Mouse (Mus musculus): Measurements from ENCODE around the gene Tmem50a. TPM values are rescaled to one million over a fixed set of nuclear protein-coding genes. Genes with fewer than 3 reads are reported as not detected.

The Tmem50a gene
- polyA plus RNA-seq, 1 experiment, result 84.6 TPM

DNA sequence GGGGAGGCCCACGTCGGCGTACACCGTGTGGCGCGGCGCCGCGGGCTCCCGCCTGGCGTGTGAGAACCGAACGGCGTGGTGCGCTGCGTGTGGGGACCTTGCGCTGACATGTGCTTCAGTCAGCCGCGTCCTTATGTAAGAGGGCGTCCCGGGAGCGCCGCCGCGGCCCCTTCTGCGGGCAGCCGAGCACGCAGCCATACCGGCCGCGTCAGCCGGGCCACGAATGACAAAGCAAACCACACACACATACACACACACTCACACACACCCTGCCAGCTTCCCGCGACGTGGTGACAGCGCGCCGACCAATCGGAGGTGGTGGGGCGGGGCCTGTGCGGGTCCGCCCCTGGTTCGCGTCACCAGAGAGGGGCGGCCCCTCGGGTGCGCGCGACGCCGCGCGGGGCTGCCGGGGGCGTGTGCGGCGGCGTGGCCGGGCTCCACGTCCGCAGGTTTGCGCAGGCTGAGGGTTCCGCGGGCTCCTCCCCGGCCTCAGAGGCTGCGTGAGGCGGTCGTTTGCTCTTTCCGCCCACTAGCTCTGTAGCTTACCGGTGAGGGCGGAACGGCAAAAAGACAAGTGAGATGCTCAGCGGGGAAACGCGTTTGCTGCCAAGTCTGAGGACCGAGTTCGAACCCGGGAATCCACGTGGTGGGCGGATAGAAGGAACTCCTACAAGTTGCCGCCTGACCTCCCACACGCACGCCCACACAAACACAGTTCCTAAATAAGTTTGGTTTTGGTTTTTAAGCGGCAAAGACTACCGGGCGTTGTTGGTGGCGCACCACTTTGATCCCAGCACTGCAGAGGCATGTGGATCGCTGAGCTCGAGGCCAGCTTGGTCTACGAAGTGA, 61.0 kb downstream of the Tmem50a start:
- TF ChIP-seq POLR2A (IDR thresholded peaks at IDR 0.05; ENCODE audit: insufficient read depth, low read length) (peak; percentile 18), CTCF (IDR thresholded peaks at IDR 0.05; ENCODE audit: low read depth, low read length) (no peak)
- Histone ChIP-seq H3K27me3 (ENCODE audit: control insufficient read depth, insufficient read depth, low read length, poor library complexity, severe bottlenecking) (no peaks in the 10 kb centered on the region), H3K27ac (ENCODE audit: insufficient read depth, low read length) (peak overlapping the region; percentile 48), H3K4me3 (ENCODE audit: low read depth, low read length) (peak overlapping the region; percentile 97), H3K4me1 (ENCODE audit: control insufficient read depth, insufficient read depth, low read length) (peaks cover 13% of the 10 kb centered on the region), H3K9me3 (replicated peaks; ENCODE audit: control insufficient read depth, insufficient read depth, low read length, poor library complexity, severe bottlenecking) (no peaks in the 10 kb centered on the region), H3K9ac (ENCODE audit: low read depth, poor library complexity, severe bottlenecking) (peak overlapping the region; percentile 54), H3K36me3 (ENCODE audit: control insufficient read depth, insufficient read depth, low read length, poor library complexity, severe bottlenecking) (0 out of 2 replicates have a peak, but pooled peaks cover 3% of the 10 kb centered on the region)

DNA sequence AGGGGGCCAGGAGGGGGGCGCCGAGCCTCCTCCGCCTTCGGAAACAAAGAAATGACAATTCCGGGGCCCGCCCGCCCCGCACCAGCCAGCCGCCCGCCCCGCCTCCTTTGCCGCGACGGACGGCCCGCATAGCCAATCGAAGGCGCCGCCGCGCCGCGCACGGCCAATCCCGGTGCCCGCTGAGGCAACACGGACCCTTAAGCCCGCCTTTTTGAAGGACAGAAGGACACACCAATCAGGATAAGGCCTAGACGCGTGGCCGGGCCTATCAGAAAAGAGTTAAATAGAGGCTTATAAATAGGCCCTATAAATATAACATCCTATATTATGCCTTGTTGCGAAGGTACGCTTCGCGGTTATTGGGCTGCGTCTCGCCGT, 61.6 kb downstream of the Tmem50a start, which contains the start of gene Maco1:
Gene Maco1, minus strand, starts transcription at position 87 of the 378 bp plus-strand sequence.
- Histone ChIP-seq H3K9ac (ENCODE audit: low read depth, poor library complexity, severe bottlenecking) (peak within 1 kb of the TSS; percentile 98), H3K4me1 (ENCODE audit: control insufficient read depth, insufficient read depth, low read length) (peaks cover 13% of the 10 kb centered on the region), H3K9me3 (replicated peaks; ENCODE audit: control insufficient read depth, insufficient read depth, low read length, poor library complexity, severe bottlenecking) (no peaks in the 10 kb centered on the region), H3K27me3 (ENCODE audit: control insufficient read depth, insufficient read depth, low read length, poor library complexity, severe bottlenecking) (no peaks in the 10 kb centered on the region), H3K27ac (ENCODE audit: insufficient read depth, low read length) (peak within 1 kb of the TSS; percentile 48), H3K4me3 (ENCODE audit: low read depth, low read length) (peak within 1 kb of the TSS; percentile 97), H3K36me3 (ENCODE audit: control insufficient read depth, insufficient read depth, low read length, poor library complexity, severe bottlenecking) (0 out of 2 replicates have a peak, but pooled peaks cover 3% of the 10 kb centered on the region)
- TF ChIP-seq POLR2A (IDR thresholded peaks at IDR 0.05; ENCODE audit: insufficient read depth, low read length) (no peak), CTCF (IDR thresholded peaks at IDR 0.05; ENCODE audit: low read depth, low read length) (no peak), EP300 (IDR thresholded peaks at IDR 0.05; ENCODE audit: insufficient read depth, low read depth, low read length) (no peak)

DNA sequence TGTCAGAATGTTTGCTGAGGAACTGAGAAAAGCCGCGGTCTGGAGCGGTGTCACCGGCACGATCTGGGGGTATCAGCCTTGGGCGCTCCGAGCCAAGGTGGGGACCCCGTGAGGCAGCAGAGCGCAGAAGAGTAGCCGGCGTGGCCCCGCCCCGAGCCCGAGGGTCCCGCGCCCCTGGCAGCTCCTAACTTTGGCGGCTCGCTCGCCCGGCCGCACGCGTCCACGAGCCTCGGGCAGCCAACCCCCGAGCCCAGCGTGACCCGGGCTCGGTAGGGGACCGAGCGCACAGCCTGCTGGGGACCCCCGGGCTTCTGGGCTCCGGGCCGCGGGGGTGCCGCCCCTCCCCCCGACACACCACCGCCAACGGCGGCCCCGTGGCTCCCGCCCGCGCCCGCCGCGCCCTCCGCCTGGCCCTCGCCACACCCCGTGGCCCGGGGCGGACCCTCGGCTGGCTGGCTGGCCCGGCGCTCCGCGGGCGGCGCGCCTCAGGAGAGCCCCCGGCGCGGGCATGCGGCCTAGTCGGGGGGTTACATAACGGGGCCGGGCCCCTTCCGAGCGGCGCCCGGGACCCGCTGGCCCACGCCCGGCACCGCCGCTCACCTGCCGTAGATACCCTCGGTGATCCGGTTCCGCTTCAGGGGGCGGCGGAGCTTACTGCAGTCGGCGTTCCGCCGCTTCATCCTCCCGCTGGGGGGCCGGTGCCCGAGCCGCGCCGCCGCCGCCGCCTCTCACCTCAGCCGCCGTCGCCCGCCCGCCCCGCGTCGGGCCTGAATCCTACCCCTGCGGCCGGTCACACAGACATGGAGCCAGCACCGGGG, 62.2 kb downstream of the Tmem50a start:
- 0 out of 2 replicates have a peak, but pooled peaks cover 3% of the 10 kb centered on the region for H3K36me3 ChIP-seq (ENCODE audit: control insufficient read depth, insufficient read depth, low read length, poor library complexity, severe bottlenecking)
- TF ChIP-seq CTCF (IDR thresholded peaks at IDR 0.05; ENCODE audit: low read depth, low read length), result no peak
- TF ChIP-seq POLR2A (IDR thresholded peaks at IDR 0.05; ENCODE audit: insufficient read depth, low read length), result no peak

DNA sequence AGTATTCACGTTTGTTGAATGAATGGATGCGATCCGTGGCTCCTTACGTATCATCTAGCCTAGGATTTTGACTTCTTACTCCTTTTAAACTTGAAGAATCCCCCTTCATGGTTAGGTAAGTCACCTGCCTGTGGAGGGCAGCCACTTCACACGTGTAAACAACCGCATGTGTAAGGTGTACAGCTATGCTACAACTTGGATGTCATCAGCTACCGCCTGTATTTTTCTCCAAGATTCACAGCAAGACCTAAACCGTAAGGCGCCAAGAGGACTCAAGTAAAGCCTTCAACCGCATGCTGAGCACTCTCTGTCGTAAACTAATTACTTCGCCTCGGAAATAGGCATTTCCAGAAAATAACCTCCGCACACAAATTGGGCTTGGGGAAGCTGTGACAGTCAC, 62.9 kb downstream of the Tmem50a start:
- peak overlapping the region; percentile 85 for H3K4me3 ChIP-seq (ENCODE audit: low read depth, low read length)
- H3K36me3 ChIP-seq (ENCODE audit: control insufficient read depth, insufficient read depth, low read length, poor library complexity, severe bottlenecking), result 0 out of 2 replicates have a peak, but pooled peaks cover 3% of the 10 kb centered on the region
- no peak for TF ChIP-seq EP300 (IDR thresholded peaks at IDR 0.05; ENCODE audit: insufficient read depth, low read depth, low read length)
- H3K27me3 ChIP-seq (ENCODE audit: control insufficient read depth, insufficient read depth, low read length, poor library complexity, severe bottlenecking), result no peaks in the 10 kb centered on the region
- H3K9ac ChIP-seq (ENCODE audit: low read depth, poor library complexity, severe bottlenecking), result peak overlapping the region; percentile 98
- peaks cover 7% of the 10 kb centered on the region for H3K4me1 ChIP-seq (ENCODE audit: control insufficient read depth, insufficient read depth, low read length)
- no peak overlapping the region for H3K27ac ChIP-seq (ENCODE audit: insufficient read depth, low read length)
- H3K9me3 ChIP-seq (replicated peaks; ENCODE audit: control insufficient read depth, insufficient read depth, low read length, poor library complexity, severe bottlenecking), result no peaks in the 10 kb centered on the region

More for the DNA sequence above, 62.2 kb downstream of the Tmem50a start:
- H3K9me3 ChIP-seq (replicated peaks; ENCODE audit: control insufficient read depth, insufficient read depth, low read length, poor library complexity, severe bottlenecking), result no peaks in the 10 kb centered on the region
- peak overlapping the region; percentile 85 for H3K4me3 ChIP-seq (ENCODE audit: low read depth, low read length)
- no peak overlapping the region for H3K27ac ChIP-seq (ENCODE audit: insufficient read depth, low read length)
- H3K9ac ChIP-seq (ENCODE audit: low read depth, poor library complexity, severe bottlenecking), result peak overlapping the region; percentile 98
- H3K4me1 ChIP-seq (ENCODE audit: control insufficient read depth, insufficient read depth, low read length), result peaks cover 11% of the 10 kb centered on the region
- no peaks in the 10 kb centered on the region for H3K27me3 ChIP-seq (ENCODE audit: control insufficient read depth, insufficient read depth, low read length, poor library complexity, severe bottlenecking)

DNA sequence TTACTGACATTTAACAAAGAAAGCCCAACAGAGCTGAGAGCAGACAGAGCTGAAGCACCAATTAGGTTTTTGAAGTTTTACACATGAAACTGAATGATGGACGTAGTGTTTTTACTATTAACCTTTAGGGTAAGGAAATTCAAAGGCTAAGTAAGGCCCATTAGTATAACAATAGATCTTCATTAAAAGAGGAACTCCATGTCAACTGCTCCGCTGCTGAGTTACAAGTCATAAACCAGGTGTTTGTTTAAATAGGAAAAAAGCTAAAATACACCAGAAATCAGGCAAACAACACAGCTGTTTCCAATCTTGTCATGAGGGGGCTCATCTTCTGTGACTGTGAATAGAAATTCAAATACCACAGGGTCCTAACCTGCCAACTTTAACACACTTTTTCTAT, 63.6 kb downstream of the Tmem50a start:
- 0 out of 2 replicates have a peak, but pooled peaks cover 3% of the 10 kb centered on the region for H3K36me3 ChIP-seq (ENCODE audit: control insufficient read depth, insufficient read depth, low read length, poor library complexity, severe bottlenecking)
- H3K27me3 ChIP-seq (ENCODE audit: control insufficient read depth, insufficient read depth, low read length, poor library complexity, severe bottlenecking), result no peaks in the 10 kb centered on the region
- H3K27ac ChIP-seq (ENCODE audit: insufficient read depth, low read length), result no peak overlapping the region
- no peak overlapping the region for H3K4me3 ChIP-seq (ENCODE audit: low read depth, low read length)
- H3K4me1 ChIP-seq (ENCODE audit: control insufficient read depth, insufficient read depth, low read length), result peaks cover 7% of the 10 kb centered on the region
- no peak for TF ChIP-seq CTCF (IDR thresholded peaks at IDR 0.05; ENCODE audit: low read depth, low read length)
- no peak for TF ChIP-seq POLR2A (IDR thresholded peaks at IDR 0.05; ENCODE audit: insufficient read depth, low read length)
- no peak for TF ChIP-seq EP300 (IDR thresholded peaks at IDR 0.05; ENCODE audit: insufficient read depth, low read depth, low read length)
- H3K9ac ChIP-seq (ENCODE audit: low read depth, poor library complexity, severe bottlenecking), result no peak overlapping the region; the same call in 1 of the 2 replicates
- H3K9me3 ChIP-seq (replicated peaks; ENCODE audit: control insufficient read depth, insufficient read depth, low read length, poor library complexity, severe bottlenecking), result no peaks in the 10 kb centered on the region
